Mouse (Mus musculus): Measurements from ENCODE around the gene Gm11639. TPM values are rescaled to one million over a fixed set of nuclear protein-coding genes. Genes with fewer than 3 reads are reported as not detected.

The Gm11639 gene
- polyA plus RNA-seq (2014; fragmentation: Nextera tagmentation; extraction: Ambion mirVana): not detected in 2 replicates

DNA sequence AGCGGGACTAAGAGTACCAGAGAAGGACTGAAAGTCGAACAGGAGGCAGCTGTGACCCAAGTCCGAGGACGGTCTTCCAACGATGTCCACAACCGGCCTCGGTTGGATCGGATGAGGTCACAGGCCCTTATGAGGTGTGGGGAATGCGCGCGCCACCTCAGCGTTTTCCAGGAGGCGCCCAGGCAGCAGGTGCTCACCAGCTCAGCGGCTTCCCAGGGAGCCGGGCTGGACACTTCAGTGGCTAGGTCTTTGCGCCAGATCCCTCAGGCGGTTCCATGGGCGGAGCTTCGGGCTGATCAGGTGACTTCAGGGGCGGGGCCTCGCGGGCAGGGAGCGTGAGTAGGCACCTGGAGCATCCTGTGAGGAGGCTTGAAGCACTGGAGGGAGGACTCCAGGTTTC, at the start of gene Gm11639:
Gm11639 (plus strand) TSS at position 160 of the 400 bp plus-strand sequence.
- no peaks in the 10 kb centered on the region for H3K36me3 ChIP-seq (ENCODE audit: control insufficient read depth, insufficient read depth, low read length)
- H3K4me1 ChIP-seq (ENCODE audit: control insufficient read depth, insufficient read depth, low read length): no peaks in the 10 kb centered on the region
- DNase-seq (ENCODE audit: low spot score, missing footprints) (no peak), ATAC-seq (ENCODE audit: low FRiP score) (no peak)
- H3K9ac ChIP-seq (ENCODE audit: low read length): no peak within 1 kb of the TSS
- no peak within 1 kb of the TSS for H3K27ac ChIP-seq (ENCODE audit: low read depth, low read length)
- no peak within 1 kb of the TSS for H3K4me3 ChIP-seq (ENCODE audit: low read depth, low read length)
- WGBS: 29% methylated on average over 23 of the region's 23 CpGs
- H3K9me3 ChIP-seq (ENCODE audit: control insufficient read depth, low read length): no peaks in the 10 kb centered on the region
- H3K4me2 ChIP-seq: no peak within 1 kb of the TSS
- H3K27me3 ChIP-seq (ENCODE audit: control insufficient read depth, insufficient read depth, low read length): no peaks in the 10 kb centered on the region

DNA sequence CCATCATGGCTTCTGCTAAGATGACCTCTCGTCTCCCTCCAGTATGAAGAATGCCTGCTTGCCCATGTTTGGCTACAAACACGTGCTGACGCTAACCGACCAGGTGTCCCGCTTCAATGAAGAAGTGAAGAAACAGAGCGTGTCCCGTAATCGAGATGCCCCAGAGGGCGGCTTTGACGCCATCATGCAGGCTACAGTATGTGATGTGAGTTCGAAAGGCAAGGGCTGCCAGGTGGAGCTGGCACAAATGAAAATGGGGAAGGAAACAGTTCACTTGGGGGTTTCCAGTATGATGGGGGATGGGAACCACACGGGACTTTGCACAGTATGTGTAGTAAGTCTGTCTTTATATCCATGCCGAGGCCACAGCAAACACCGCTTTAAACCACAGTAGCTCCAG, 48.5 kb upstream of the Gm11639 start:
- WGBS: 93% methylated on average over 14 of the region's 14 CpGs
- Histone ChIP-seq H3K27me3 (ENCODE audit: control insufficient read depth, insufficient read depth, low read length) (no peaks in the 10 kb centered on the region), H3K36me3 (ENCODE audit: control insufficient read depth, insufficient read depth, low read length) (no peaks in the 10 kb centered on the region), H3K4me1 (ENCODE audit: control insufficient read depth, insufficient read depth, low read length) (peaks cover 1% of the 10 kb centered on the region; the same call in 1 of the 2 replicates), H3K27ac (ENCODE audit: low read depth, low read length) (no peak overlapping the region), H3K9me3 (ENCODE audit: control insufficient read depth, low read length) (no peaks in the 10 kb centered on the region), H3K4me2 (no peak overlapping the region), H3K9ac (ENCODE audit: low read length) (no peak overlapping the region), H3K4me3 (ENCODE audit: low read depth, low read length) (no peak overlapping the region)
- DNase-seq (ENCODE audit: low spot score, missing footprints): no peak
- ATAC-seq (ENCODE audit: low FRiP score): no peak

DNA sequence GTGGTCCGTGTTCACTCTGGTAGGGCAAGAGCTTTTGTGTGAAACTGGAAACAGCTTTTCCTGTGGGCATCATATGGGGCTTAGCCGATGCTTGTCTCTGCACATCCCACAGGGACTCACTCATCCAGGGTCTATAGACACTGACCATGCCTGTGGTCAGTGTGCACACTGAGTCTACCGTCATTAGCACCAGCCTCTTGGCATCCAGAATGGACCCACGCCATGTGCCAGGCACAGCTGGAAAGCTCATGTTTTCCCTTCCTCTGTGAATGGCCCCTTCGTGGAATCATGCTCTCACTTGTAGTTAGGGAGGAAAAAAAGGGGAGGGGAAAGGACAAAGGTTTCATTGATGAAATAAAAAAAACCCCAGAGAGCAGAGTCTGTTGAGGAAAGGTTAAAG, 47.5 kb upstream of the Gm11639 start:
- H3K4me1 ChIP-seq (ENCODE audit: control insufficient read depth, insufficient read depth, low read length): no peaks in the 10 kb centered on the region
- 67% methylated on average over 5 of the region's 5 CpGs for WGBS

DNA sequence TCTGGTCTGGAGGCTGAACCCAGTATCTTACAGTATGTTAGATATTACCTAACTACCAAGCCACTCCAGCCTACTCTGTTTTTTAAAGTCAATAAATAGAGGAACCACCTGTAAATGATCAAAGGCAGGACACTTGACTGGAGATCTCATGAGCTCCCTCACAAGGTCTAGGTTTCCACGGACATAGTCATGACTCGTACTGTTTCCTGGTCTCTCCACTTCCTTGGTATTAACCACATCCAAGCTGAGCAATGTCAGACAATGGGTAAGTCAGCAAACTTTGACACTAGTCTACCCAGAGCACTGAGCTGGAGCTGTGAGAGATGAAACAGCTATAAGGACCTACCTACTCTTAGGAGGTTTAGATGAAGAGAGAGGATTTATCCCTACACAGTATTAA, 46.6 kb upstream of the Gm11639 start:
- Histone ChIP-seq H3K36me3 (ENCODE audit: control insufficient read depth, insufficient read depth, low read length) (no peaks in the 10 kb centered on the region), H3K4me1 (ENCODE audit: control insufficient read depth, insufficient read depth, low read length) (no peaks in the 10 kb centered on the region), H3K27ac (ENCODE audit: low read depth, low read length) (no peak overlapping the region), H3K9me3 (ENCODE audit: control insufficient read depth, low read length) (no peaks in the 10 kb centered on the region), H3K4me3 (ENCODE audit: low read depth, low read length) (no peak overlapping the region), H3K4me2 (no peak overlapping the region), H3K27me3 (ENCODE audit: control insufficient read depth, insufficient read depth, low read length) (no peaks in the 10 kb centered on the region), H3K9ac (ENCODE audit: low read length) (no peak overlapping the region)
- ATAC-seq (ENCODE audit: low FRiP score) (no peak), DNase-seq (ENCODE audit: low spot score, missing footprints) (no peak)
- WGBS: 81% methylated on average over 2 of the region's 2 CpGs

More for the DNA sequence above, 47.5 kb upstream of the Gm11639 start:
- H3K4me2 ChIP-seq: no peak overlapping the region
- ATAC-seq (ENCODE audit: low FRiP score) (no peak), DNase-seq (ENCODE audit: low spot score, missing footprints) (no peak)
- H3K27ac ChIP-seq (ENCODE audit: low read depth, low read length): no peak overlapping the region
- no peak overlapping the region for H3K4me3 ChIP-seq (ENCODE audit: low read depth, low read length)
- H3K36me3 ChIP-seq (ENCODE audit: control insufficient read depth, insufficient read depth, low read length): no peaks in the 10 kb centered on the region
- H3K27me3 ChIP-seq (ENCODE audit: control insufficient read depth, insufficient read depth, low read length): no peaks in the 10 kb centered on the region
- H3K9ac ChIP-seq (ENCODE audit: low read length): no peak overlapping the region
- no peaks in the 10 kb centered on the region for H3K9me3 ChIP-seq (ENCODE audit: control insufficient read depth, low read length)

DNA sequence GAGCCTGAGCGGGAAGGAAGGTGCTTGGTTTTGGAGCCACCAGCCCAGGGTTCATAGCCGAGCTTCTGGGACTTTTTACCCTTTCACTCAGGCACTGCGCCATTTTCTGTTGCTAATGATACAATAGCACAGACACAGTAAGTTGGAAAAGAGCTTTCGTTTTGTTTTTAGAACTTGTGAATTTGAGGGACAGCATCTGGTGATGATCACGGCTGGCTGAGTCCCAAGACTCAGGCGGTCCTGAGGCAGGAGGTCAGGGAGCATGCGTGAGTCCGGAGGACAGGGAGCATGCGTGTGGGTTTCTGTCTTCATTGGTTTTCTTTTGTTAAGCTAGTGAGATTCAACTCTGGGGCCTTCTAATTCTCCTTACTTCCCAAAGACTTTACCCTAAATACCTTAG, 45.9 kb upstream of the Gm11639 start:
- Histone ChIP-seq H3K9ac (ENCODE audit: low read length) (no peak overlapping the region), H3K9me3 (ENCODE audit: control insufficient read depth, low read length) (no peaks in the 10 kb centered on the region), H3K4me2 (no peak overlapping the region), H3K36me3 (ENCODE audit: control insufficient read depth, insufficient read depth, low read length) (no peaks in the 10 kb centered on the region), H3K4me3 (ENCODE audit: low read depth, low read length) (no peak overlapping the region), H3K27ac (ENCODE audit: low read depth, low read length) (no peak overlapping the region), H3K4me1 (ENCODE audit: control insufficient read depth, insufficient read depth, low read length) (no peaks in the 10 kb centered on the region), H3K27me3 (ENCODE audit: control insufficient read depth, insufficient read depth, low read length) (no peaks in the 10 kb centered on the region)
- ATAC-seq (ENCODE audit: low FRiP score) (no peak), DNase-seq (ENCODE audit: low spot score, missing footprints) (no peak)
- 86% methylated on average over 9 of the region's 9 CpGs for WGBS

DNA sequence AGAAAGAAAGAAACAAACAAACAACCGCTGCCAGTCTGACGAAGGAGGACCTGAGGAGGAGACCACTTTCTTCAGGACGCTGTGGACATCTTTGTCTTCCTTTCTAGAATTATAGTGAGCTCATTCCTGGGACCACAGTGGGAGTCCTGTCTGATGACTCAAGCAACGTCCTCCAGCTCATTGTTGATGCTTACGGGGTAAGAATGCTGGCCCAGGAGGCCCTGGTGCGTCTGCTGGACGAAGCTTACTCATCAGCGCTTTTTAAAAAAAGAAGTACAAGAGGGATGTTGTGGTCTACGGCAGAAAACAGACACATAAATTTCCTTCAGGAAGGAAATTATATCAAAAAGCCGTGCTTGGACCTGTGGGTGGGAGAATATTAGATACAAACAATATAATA, 44.6 kb upstream of the Gm11639 start:
- no peak for DNase-seq (ENCODE audit: low spot score, missing footprints)
- no peaks in the 10 kb centered on the region for H3K4me1 ChIP-seq (ENCODE audit: control insufficient read depth, insufficient read depth, low read length)
- no peak overlapping the region for H3K27ac ChIP-seq (ENCODE audit: low read depth, low read length)
- no peaks in the 10 kb centered on the region for H3K36me3 ChIP-seq (ENCODE audit: control insufficient read depth, insufficient read depth, low read length)
- H3K9ac ChIP-seq (ENCODE audit: low read length): no peak overlapping the region
- no peak for ATAC-seq (ENCODE audit: low FRiP score)
- H3K4me3 ChIP-seq (ENCODE audit: low read depth, low read length): no peak overlapping the region
- H3K4me2 ChIP-seq: no peak overlapping the region
- WGBS: 83% methylated on average over 10 of the region's 10 CpGs
- H3K9me3 ChIP-seq (ENCODE audit: control insufficient read depth, low read length): no peaks in the 10 kb centered on the region
- H3K27me3 ChIP-seq (ENCODE audit: control insufficient read depth, insufficient read depth, low read length): no peaks in the 10 kb centered on the region

DNA sequence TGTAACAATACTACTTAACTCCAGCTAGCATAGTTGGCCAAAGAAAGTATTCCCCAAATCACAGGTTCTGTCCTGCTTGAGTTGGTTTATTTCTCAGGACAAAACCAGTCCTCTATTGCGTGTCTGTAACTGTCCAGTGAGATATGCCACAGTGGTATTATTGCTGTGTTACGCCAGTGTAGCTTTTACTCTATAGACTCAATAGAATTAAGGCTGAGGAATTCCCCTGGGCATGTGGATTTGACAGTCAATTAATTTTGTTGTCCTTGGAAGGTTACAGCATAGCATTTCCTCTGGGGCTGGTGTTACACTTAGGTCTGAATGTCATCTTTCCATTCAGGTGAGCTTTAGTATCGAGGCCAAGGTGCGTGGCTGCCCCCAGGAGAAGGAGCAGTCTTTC, 42.3 kb upstream of the Gm11639 start:
- Histone ChIP-seq H3K4me3 (ENCODE audit: low read depth, low read length) (no peak overlapping the region), H3K9ac (ENCODE audit: low read length) (no peak overlapping the region), H3K36me3 (ENCODE audit: control insufficient read depth, insufficient read depth, low read length) (no peaks in the 10 kb centered on the region), H3K27me3 (ENCODE audit: control insufficient read depth, insufficient read depth, low read length) (no peaks in the 10 kb centered on the region), H3K27ac (ENCODE audit: low read depth, low read length) (no peak overlapping the region), H3K4me2 (no peak overlapping the region), H3K4me1 (ENCODE audit: control insufficient read depth, insufficient read depth, low read length) (no peaks in the 10 kb centered on the region), H3K9me3 (ENCODE audit: control insufficient read depth, low read length) (no peaks in the 10 kb centered on the region)
- ATAC-seq (ENCODE audit: low FRiP score): no peak
- no peak for DNase-seq (ENCODE audit: low spot score, missing footprints)
- WGBS: 80% methylated on average over 4 of the region's 4 CpGs

DNA sequence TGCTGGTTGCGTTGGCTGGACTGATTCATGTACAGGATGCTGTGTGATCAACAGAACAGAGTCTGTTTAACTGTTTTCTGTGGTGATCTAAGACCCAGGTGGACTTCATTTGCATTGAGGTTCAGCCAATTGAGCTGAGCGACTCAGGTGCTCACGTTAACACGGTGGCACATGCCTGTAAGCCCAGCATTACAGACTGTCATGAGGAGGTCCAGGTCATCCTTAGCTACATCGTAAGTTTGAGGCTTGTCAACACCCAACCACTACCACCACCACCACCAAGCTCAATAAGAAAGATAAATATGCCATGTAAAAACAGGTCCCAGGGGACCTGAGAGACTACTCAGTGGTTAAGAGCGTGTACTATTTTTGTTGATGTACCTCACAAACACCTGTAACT, 40.1 kb upstream of the Gm11639 start:
- DNase-seq (ENCODE audit: low spot score, missing footprints) (no peak), ATAC-seq (ENCODE audit: low FRiP score) (no peak)
- 94% methylated on average over 6 of the region's 6 CpGs for WGBS

DNA sequence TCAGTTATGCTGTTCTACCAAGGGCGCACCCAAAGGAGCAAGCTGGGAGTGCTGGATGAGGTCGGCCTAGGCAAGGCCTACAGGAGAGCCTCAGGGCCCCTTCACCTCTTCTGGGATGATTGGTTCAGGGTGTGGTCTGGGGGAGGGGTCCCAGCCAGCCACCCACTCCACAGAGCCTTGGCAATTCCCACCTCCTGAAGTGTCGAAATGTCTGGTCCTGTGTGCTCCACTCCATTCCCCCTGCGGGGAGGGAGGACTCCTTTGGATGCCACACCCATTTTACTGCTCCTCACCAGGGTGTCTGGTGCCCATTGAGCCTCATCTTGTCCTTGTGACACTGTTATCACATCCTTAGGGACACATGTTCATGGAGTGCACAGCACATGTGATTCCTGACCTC, 39.3 kb upstream of the Gm11639 start:
- H3K4me1 ChIP-seq (ENCODE audit: control insufficient read depth, insufficient read depth, low read length): no peaks in the 10 kb centered on the region
- ATAC-seq (ENCODE audit: low FRiP score): no peak

More for the DNA sequence above, 40.1 kb upstream of the Gm11639 start:
- Histone ChIP-seq H3K4me2 (no peak overlapping the region), H3K36me3 (ENCODE audit: control insufficient read depth, insufficient read depth, low read length) (no peaks in the 10 kb centered on the region), H3K27me3 (ENCODE audit: control insufficient read depth, insufficient read depth, low read length) (no peaks in the 10 kb centered on the region), H3K9me3 (ENCODE audit: control insufficient read depth, low read length) (no peaks in the 10 kb centered on the region), H3K4me1 (ENCODE audit: control insufficient read depth, insufficient read depth, low read length) (no peaks in the 10 kb centered on the region), H3K27ac (ENCODE audit: low read depth, low read length) (no peak overlapping the region), H3K4me3 (ENCODE audit: low read depth, low read length) (no peak overlapping the region), H3K9ac (ENCODE audit: low read length) (no peak overlapping the region)

DNA sequence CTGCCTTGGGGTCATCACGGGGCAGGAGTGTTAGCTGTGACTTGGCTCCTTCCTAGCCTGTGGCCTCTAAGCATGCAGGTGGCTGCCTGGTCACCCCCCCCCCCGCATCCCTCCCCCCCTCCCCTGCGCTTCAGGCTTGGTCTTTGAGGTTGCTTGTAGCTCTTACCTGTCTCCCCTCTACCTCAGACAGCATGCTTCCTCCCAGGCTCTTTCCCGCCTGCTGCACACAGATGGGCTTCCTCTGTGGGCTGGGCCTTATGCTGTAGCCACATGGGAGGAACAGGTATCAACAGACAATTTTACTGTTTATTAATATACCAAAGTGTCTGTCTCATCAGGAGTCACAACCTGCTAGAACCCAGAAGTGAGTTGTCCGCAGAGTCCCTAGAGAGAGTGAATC, 38.9 kb upstream of the Gm11639 start:
- WGBS: 84% methylated on average over 5 of the region's 5 CpGs
- DNase-seq (ENCODE audit: low spot score, missing footprints): no peak
- H3K27ac ChIP-seq (ENCODE audit: low read depth, low read length): no peak overlapping the region
- no peaks in the 10 kb centered on the region for H3K36me3 ChIP-seq (ENCODE audit: control insufficient read depth, insufficient read depth, low read length)
- H3K4me1 ChIP-seq (ENCODE audit: control insufficient read depth, insufficient read depth, low read length): no peaks in the 10 kb centered on the region
- H3K27me3 ChIP-seq (ENCODE audit: control insufficient read depth, insufficient read depth, low read length): no peaks in the 10 kb centered on the region
- ATAC-seq (ENCODE audit: low FRiP score): no peak
- H3K4me3 ChIP-seq (ENCODE audit: low read depth, low read length): no peak overlapping the region
- no peaks in the 10 kb centered on the region for H3K9me3 ChIP-seq (ENCODE audit: control insufficient read depth, low read length)
- no peak overlapping the region for H3K9ac ChIP-seq (ENCODE audit: low read length)
- no peak overlapping the region for H3K4me2 ChIP-seq

More for the DNA sequence above, 39.3 kb upstream of the Gm11639 start:
- Histone ChIP-seq H3K27me3 (ENCODE audit: control insufficient read depth, insufficient read depth, low read length) (no peaks in the 10 kb centered on the region), H3K9me3 (ENCODE audit: control insufficient read depth, low read length) (no peaks in the 10 kb centered on the region), H3K4me3 (ENCODE audit: low read depth, low read length) (no peak overlapping the region), H3K27ac (ENCODE audit: low read depth, low read length) (no peak overlapping the region), H3K36me3 (ENCODE audit: control insufficient read depth, insufficient read depth, low read length) (no peaks in the 10 kb centered on the region), H3K9ac (ENCODE audit: low read length) (no peak overlapping the region), H3K4me2 (no peak overlapping the region)
- 88% methylated on average over 4 of the region's 4 CpGs for WGBS
- no peak for DNase-seq (ENCODE audit: low spot score, missing footprints)

All from midbrain, embryonic 11.5 days (tissue).